Mouse (Mus musculus): ENCODE measurements at regions not wholly inside any gene's neighbourhood (a gene's known extent, or its start where the extent isn't known, plus 50 kb on each side); places are given as distances from the start of the nearest gene placed in this dataset.

- TF ChIP-seq CTCF (conservative IDR thresholded peaks at IDR 0.05; ENCODE audit: insufficient read depth, insufficient read length, low read depth, low read length), result no peak
- TF ChIP-seq POLR2A (IDR thresholded peaks at IDR 0.05; ENCODE audit: low read depth, low read length), result no peak
These were observed 80.9 kb upstream of the Runx1 start for GRCm38 (mm10) chr16:92906873-92907272.

All from kidney, adult 2 months (tissue).